Mouse (Mus musculus) kidney, adult 11 months (tissue): ENCODE results near the gene Hdgf.
"Not testable (repeated sequence)": the region's sequence is repeated elsewhere in the genome, so short reads cannot be mapped to it uniquely, and the experiment has no call there.

Source experiments
- DNase-seq: peaks from one replicate; pipeline ENCODE4 v3.0.0; 2022

Hdgf gene

GRCm38 (mm10) chr3:87905880-87906485 is at the start of gene Hdgf:
Hdgf (plus strand) TSS chr3:87906321.
- peak; percentile 97 for DNase-seq

- no peak for DNase-seq
Measured at GRCm38 (mm10) chr3:87857666-87858065, 48.5 kb upstream of the Hdgf start.

GRCm38 (mm10) chr3:87859813-87860212 is 46.3 kb upstream of the Hdgf start:
- peak; percentile 43 for DNase-seq

- DNase-seq = not testable (repeated sequence)
Measured at GRCm38 (mm10) chr3:87864111-87864510, 42.0 kb upstream of the Hdgf start.

GRCm38 (mm10) chr3:87877730-87878129 is 28.4 kb upstream of the Hdgf start:
- DNase-seq = no peak

- DNase-seq = no peak
Measured at GRCm38 (mm10) chr3:87884291-87884690, 21.8 kb upstream of the Hdgf start.

- peak; percentile 46 for DNase-seq
Measured at GRCm38 (mm10) chr3:87884708-87885251, 21.3 kb upstream of the Hdgf start.

GRCm38 (mm10) chr3:87885281-87886003 is 20.7 kb upstream of the Hdgf start, which contains the start of gene Prcc:
Prcc (minus strand) TSS chr3:87885608.
- peak; percentile 99 for DNase-seq

- no peak for DNase-seq
Measured at GRCm38 (mm10) chr3:87886004-87886365, 20.1 kb upstream of the Hdgf start.

GRCm38 (mm10) chr3:87886416-87886815 is 19.7 kb upstream of the Hdgf start:
- peak; percentile 33 for DNase-seq

- DNase-seq = not testable (repeated sequence)
Measured at GRCm38 (mm10) chr3:87887400-87887799, 18.7 kb upstream of the Hdgf start.

GRCm38 (mm10) chr3:87891481-87891880 is 14.6 kb upstream of the Hdgf start:
- DNase-seq = no peak

GRCm38 (mm10) chr3:87893367-87893905 is 12.7 kb upstream of the Hdgf start:
- no peak for DNase-seq

- no peak for DNase-seq
Measured at GRCm38 (mm10) chr3:87899266-87899665, 6.9 kb upstream of the Hdgf start.

- DNase-seq = no peak
Measured at GRCm38 (mm10) chr3:87899776-87900175, 6.3 kb upstream of the Hdgf start.

GRCm38 (mm10) chr3:87901036-87901624 is 5.0 kb upstream of the Hdgf start:
- DNase-seq = no peak

GRCm38 (mm10) chr3:87901959-87902358 is 4.2 kb upstream of the Hdgf start:
- DNase-seq = not testable (repeated sequence)

GRCm38 (mm10) chr3:87903821-87904220 is 2.3 kb upstream of the Hdgf start:
- no peak for DNase-seq

- peak; percentile 68 for DNase-seq
Measured at GRCm38 (mm10) chr3:87906601-87906980, 470 bp downstream of the Hdgf start.

GRCm38 (mm10) chr3:87906981-87907857 is 1.1 kb downstream of the Hdgf start:
- DNase-seq = peak; percentile 51

GRCm38 (mm10) chr3:87907906-87908305 is 1.8 kb downstream of the Hdgf start:
- DNase-seq = peak; percentile 61

GRCm38 (mm10) chr3:87909381-87909780 is 3.3 kb downstream of the Hdgf start:
- DNase-seq = peak; percentile 6

- peak; percentile 24 for DNase-seq
Measured at GRCm38 (mm10) chr3:87909874-87910273, 3.8 kb downstream of the Hdgf start.
